Mouse (Mus musculus): Measurements from ENCODE around the gene Pate3.
"Not testable (repeated sequence)": the region's sequence is repeated elsewhere in the genome, so short reads cannot be mapped to it uniquely, and the experiment has no call there.

Gene Pate3

GRCm38 (mm10) chr9:35648102-35648501, at the start of gene Pate3:
Pate3 (minus strand) TSS chr9:35648202.
- DNase-seq, result no peak

GRCm38 (mm10) chr9:35691924-35692323, 43.9 kb upstream of the Pate3 start:
- DNase-seq, result no peak

GRCm38 (mm10) chr9:35687013-35687412, 39.0 kb upstream of the Pate3 start, which contains the start of gene Pate1:
Pate1 (minus strand) TSS chr9:35687390.
- DNase-seq, result no peak

- DNase-seq, result no peak
These were observed 25.6 kb upstream of the Pate3 start for GRCm38 (mm10) chr9:35673557-35673956.

- no peak for DNase-seq
These were observed 15.0 kb downstream of the Pate3 start for GRCm38 (mm10) chr9:35632981-35633380.

GRCm38 (mm10) chr9:35616784-35617183, 31.2 kb downstream of the Pate3 start:
- not testable (repeated sequence) for DNase-seq

GRCm38 (mm10) chr9:35614005-35614404, 34.0 kb downstream of the Pate3 start:
- no peak for DNase-seq

GRCm38 (mm10) chr9:35611841-35612240, 36.2 kb downstream of the Pate3 start, which contains the start of gene Pate4:
Pate4 (minus strand) TSS chr9:35611941.
- no peak for DNase-seq

GRCm38 (mm10) chr9:35607647-35608405, 40.2 kb downstream of the Pate3 start:
- DNase-seq, result no peak
